Mouse (Mus musculus) layer of hippocampus, postnatal 36 days (tissue): ENCODE measurements around the gene Mus81. TPM values are rescaled to one million over a fixed set of nuclear protein-coding genes. Genes with fewer than 3 reads are reported as not detected.

Source experiments
- DNase-seq, 2 experiments: peaks; one replicate each; pipeline ENCODE4 v3.0.0; 2022
- total RNA-seq, 2 experiments: library from RNA; stranded (reverse); gene quantifications; 2 replicates each; pipeline ENCODE4 v1.2.3; 2021

Gene Mus81
- total RNA-seq, 2 experiments from 2014 or later, result 37.6 to 39.3 TPM

GRCm38 (mm10) chr19:5433951-5434350 is 54.3 kb downstream of the Mus81 start:
- DNase-seq, result no peak

GRCm38 (mm10) chr19:5432992-5433852 is 55.0 kb downstream of the Mus81 start:
- DNase-seq, result no peak

Other genes with a start within 250 kb of the Mus81 start
- 10 to 100 TPM; 52.5 to 55.0 TPM for gene Pacs1, start 215.3 kb downstream of the Mus81 start, total RNA-seq
- 100 to 1,000 TPM; 204 to 205 TPM for gene Sf3b2, start 192.9 kb downstream of the Mus81 start, total RNA-seq
- 100 to 1,000 TPM; 110 TPM for gene Gal3st3, start 190.1 kb downstream of the Mus81 start, total RNA-seq
- gene Catsper1, start 152.7 kb downstream of the Mus81 start, total RNA-seq, result not detected
- 1 to 10 TPM; 7.3 to 7.7 TPM for gene Cst6, start 138.8 kb downstream of the Mus81 start, total RNA-seq
- gene Eif1ad, start 121.7 kb downstream of the Mus81 start, total RNA-seq, result 10 to 100 TPM; 20.6 to 21.3 TPM
- 10 to 100 TPM; 80.9 to 90.9 TPM for gene Banf1, start 121.2 kb downstream of the Mus81 start, total RNA-seq
- gene Sart1, start 99.7 kb downstream of the Mus81 start, total RNA-seq, result 100 to 1,000 TPM in 1 of 2 experiments, 10 to 100 TPM in 1; 97.9 to 104 TPM
- gene Tsga10ip, start 85.9 kb downstream of the Mus81 start, total RNA-seq, result not detected
- 100 to 1,000 TPM; 291 to 298 TPM for gene Drap1, start 63.4 kb downstream of the Mus81 start, total RNA-seq
- gene AI837181, start 63.3 kb downstream of the Mus81 start, total RNA-seq, result 10 to 100 TPM; 66.4 to 69.8 TPM
- gene Fosl1, start 40.9 kb downstream of the Mus81 start, total RNA-seq, result not detected
- gene Ccdc85b, start 30.5 kb downstream of the Mus81 start, total RNA-seq, result 10 to 100 TPM; 34.8 to 38.3 TPM
- 10 to 100 TPM; 85.5 to 86.3 TPM for gene Fibp, start 27.8 kb downstream of the Mus81 start, total RNA-seq
- not detected for gene Ctsw, start 19.9 kb downstream of the Mus81 start, total RNA-seq
- 10 to 100 TPM; 10.9 to 12.4 TPM for gene Efemp2, start 14.4 kb downstream of the Mus81 start, total RNA-seq
- 1,000 to 10,000 TPM; 1,234 to 1,394 TPM for gene Cfl1, start 2.1 kb upstream of the Mus81 start, total RNA-seq
- gene 1700020D05Rik, start 15.4 kb upstream of the Mus81 start, total RNA-seq, result 1 to 10 TPM; 5.4 to 8.8 TPM
- 10 to 100 TPM; 80.5 to 83.5 TPM for gene Snx32, start 22.1 kb upstream of the Mus81 start, total RNA-seq
- gene Ovol1, start 72.2 kb upstream of the Mus81 start, total RNA-seq, result not detected
- gene Ap5b1, start 79.6 kb upstream of the Mus81 start, total RNA-seq, result 1 to 10 TPM; 5.8 to 7.0 TPM
- gene Rnaseh2c, start 113.5 kb upstream of the Mus81 start, total RNA-seq, result 10 to 100 TPM; 80.2 to 88.0 TPM
- 10 to 100 TPM; 80.1 to 91.1 TPM for gene Kat5, start 121.8 kb upstream of the Mus81 start, total RNA-seq
- 10 to 100 TPM; 17.2 to 17.7 TPM for gene Rela, start 149.1 kb upstream of the Mus81 start, total RNA-seq
- gene Sipa1, start 175.3 kb upstream of the Mus81 start, total RNA-seq, result 10 to 100 TPM; 16.6 to 18.0 TPM
- 10 to 100 TPM; 17.8 to 18.6 TPM for gene Map3k11, start 200.3 kb upstream of the Mus81 start, total RNA-seq
- 10 to 100 TPM; 61.9 to 68.5 TPM for gene Pcnx3, start 200.5 kb upstream of the Mus81 start, total RNA-seq
- gene Kcnk7, start 216.0 kb upstream of the Mus81 start, total RNA-seq, result not detected
- gene Ehbp1l1, start 237.9 kb upstream of the Mus81 start, total RNA-seq, result 10 to 100 TPM; 13.7 to 14.2 TPM
- 10 to 100 TPM; 24.1 to 29.4 TPM for gene Fam89b, start 241.3 kb upstream of the Mus81 start, total RNA-seq